Mouse (Mus musculus) cerebellum, adult 8-10 months (tissue): ENCODE results near the gene Olfr960.

Experiments used
- DNase-seq: peaks from one replicate; pipeline ENCODE4 v3.0.0; 2022

Gene Olfr960

GRCm38 (mm10) chr9:39621073-39621472 is at the start of gene Olfr960:
Gene Olfr960, plus strand, starts transcription at chr9:39621373.
- no peak for DNase-seq

- DNase-seq, result no peak
Measured at GRCm38 (mm10) chr9:39575469-39575868, 45.7 kb upstream of the Olfr960 start, which contains the start of gene Olfr959. Gene Olfr959, minus strand, starts transcription at chr9:39575569.

- DNase-seq, result no peak
Measured at GRCm38 (mm10) chr9:39577050-39577449, 44.1 kb upstream of the Olfr960 start.

GRCm38 (mm10) chr9:39602536-39603332 is 18.4 kb upstream of the Olfr960 start:
- DNase-seq, result no peak

- DNase-seq, result no peak
Measured at GRCm38 (mm10) chr9:39603333-39603845, 17.8 kb upstream of the Olfr960 start.

GRCm38 (mm10) chr9:39603999-39604453 is 17.1 kb upstream of the Olfr960 start, which contains the start of gene AW551984:
Gene AW551984, minus strand, starts transcription at chr9:39604403.
- DNase-seq, result no peak

- no peak for DNase-seq
Measured at GRCm38 (mm10) chr9:39608497-39608896, 12.7 kb upstream of the Olfr960 start.

- DNase-seq, result no peak
Measured at GRCm38 (mm10) chr9:39610355-39610754, 10.8 kb upstream of the Olfr960 start, which contains the start of gene Olfr148. Gene Olfr148, plus strand, starts transcription at chr9:39610655.

- no peak for DNase-seq
Measured at GRCm38 (mm10) chr9:39611953-39612352, 9.2 kb upstream of the Olfr960 start.

GRCm38 (mm10) chr9:39623783-39624182 is 2.6 kb downstream of the Olfr960 start:
- DNase-seq, result no peak

GRCm38 (mm10) chr9:39624711-39625110 is 3.5 kb downstream of the Olfr960 start:
- DNase-seq, result no peak

GRCm38 (mm10) chr9:39629069-39629468 is 7.9 kb downstream of the Olfr960 start:
- DNase-seq, result no peak

GRCm38 (mm10) chr9:39633913-39634594 is 12.9 kb downstream of the Olfr960 start:
- no peak for DNase-seq

GRCm38 (mm10) chr9:39644785-39645184 is 23.6 kb downstream of the Olfr960 start, which contains the start of gene Olfr961:
Gene Olfr961, plus strand, starts transcription at chr9:39645085.
- DNase-seq, result no peak

GRCm38 (mm10) chr9:39647382-39647781 is 26.2 kb downstream of the Olfr960 start:
- DNase-seq, result no peak

- no peak for DNase-seq
Measured at GRCm38 (mm10) chr9:39654756-39655396, 33.7 kb downstream of the Olfr960 start.

GRCm38 (mm10) chr9:39666905-39667304 is 45.7 kb downstream of the Olfr960 start, which contains the start of gene Olfr963:
Gene Olfr963, plus strand, starts transcription at chr9:39667205.
- no peak for DNase-seq

- DNase-seq, result no peak
Measured at GRCm38 (mm10) chr9:39669723-39670122, 48.5 kb downstream of the Olfr960 start.
